In the genomic region with DNA sequence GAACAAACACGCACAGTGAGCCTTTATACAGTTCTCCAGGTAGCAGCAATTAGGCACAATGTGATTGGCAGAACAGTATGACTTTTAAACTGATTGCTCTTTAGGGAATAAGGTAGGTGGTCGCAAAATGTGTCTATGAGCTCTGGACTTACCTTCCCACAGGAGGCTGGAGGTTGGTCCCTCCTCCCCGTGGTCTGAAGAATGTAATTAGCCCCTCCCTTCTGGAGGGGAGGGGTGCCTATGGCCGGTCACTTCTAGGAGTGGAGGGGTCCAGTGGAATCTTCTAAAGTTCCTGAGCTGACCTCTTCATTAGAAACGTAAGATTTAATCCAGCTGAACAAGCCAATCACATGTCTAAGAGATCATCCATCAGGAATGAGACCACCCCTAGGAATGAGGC, we compare ENCODE assay signal across 20 mouse cellular contexts.
DNase-seq lines count a peak whose midpoint lies in the region; ATAC-seq and TF ChIP-seq lines count a peak whose summit lies in the region.
"Had no signal": no experiment of that assay in that cellular context is flagged by ENCODE, and none has a peak within 500 bp of the region (broad histone marks: within the 10 kb centered on the region; RNA-seq: fewer than 3 reads in every experiment).

No protein-coding gene starts in this region.

- H3K9me3 ChIP-seq in hindbrain, embryonic 10.5 days = peaks cover 13% of the 10 kb centered on the region
- peaks cover 7% of the 10 kb centered on the region; the same call in 1 of the 2 replicates for H3K9me3 ChIP-seq in hindbrain, embryonic 13.5 days
- peaks cover 9% of the 10 kb centered on the region for H3K9me3 ChIP-seq in midbrain, embryonic 12.5 days
- H3K9me3 ChIP-seq in midbrain, embryonic 16.5 days (replicated peaks; ENCODE audit: control insufficient read depth, low read length, poor library complexity, severe bottlenecking) = no peaks in the 10 kb centered on the region
- 0 out of 2 replicates have a peak, but pooled peaks cover 4% of the 10 kb centered on the region for H3K9me3 ChIP-seq in stomach, postnatal 0 days (ENCODE audit: control insufficient read depth, low read length)
- H3K9me3 ChIP-seq in heart, embryonic 12.5 days (replicated peaks) = peaks cover 6% of the 10 kb centered on the region
- H3K9me3 ChIP-seq: intestine, embryonic 15.5 days had no signal

- H3K36me3 ChIP-seq in hindbrain, embryonic 10.5 days = 0 out of 2 replicates have a peak, but pooled peaks cover 8% of the 10 kb centered on the region
- no peaks in the 10 kb centered on the region for H3K36me3 ChIP-seq in hindbrain, embryonic 13.5 days
- H3K36me3 ChIP-seq in midbrain, embryonic 12.5 days = no peaks in the 10 kb centered on the region
- no peaks in the 10 kb centered on the region for H3K36me3 ChIP-seq in midbrain, embryonic 16.5 days (ENCODE audit: control insufficient read depth, insufficient read depth, low read length)
- no peaks in the 10 kb centered on the region for H3K36me3 ChIP-seq in stomach, postnatal 0 days (ENCODE audit: control insufficient read depth, insufficient read depth, low read length)
- no peaks in the 10 kb centered on the region for H3K36me3 ChIP-seq in heart, embryonic 12.5 days
- H3K36me3 ChIP-seq: embryonic facial prominence, embryonic 15.5 days; heart, embryonic 10.5 days; intestine, embryonic 15.5 days had no signal

- no peak for TF ChIP-seq EP300 in stomach, postnatal 0 days (optimal IDR thresholded peaks at IDR 0.05)

- ATAC-seq in hindbrain, embryonic 13.5 days (ENCODE audit: low FRiP score) = no peak; the same call in 1 of the 2 replicates
- ATAC-seq in midbrain, embryonic 12.5 days (ENCODE audit: low FRiP score, low read depth) = no peak
- ATAC-seq in midbrain, embryonic 16.5 days = no peak
- ATAC-seq in stomach, postnatal 0 days (ENCODE audit: low FRiP score, low TSS enrichment) = no peak
- no peak for ATAC-seq in heart, embryonic 12.5 days (ENCODE audit: insufficient number of reproducible peaks, low FRiP score)
- ATAC-seq: intestine, embryonic 15.5 days; liver, postnatal 0 days; lung, postnatal 0 days had no signal

- no peaks in the 10 kb centered on the region for H3K27me3 ChIP-seq in hindbrain, embryonic 10.5 days (ENCODE audit: insufficient read depth, poor library complexity, severe bottlenecking)
- H3K27me3 ChIP-seq in hindbrain, embryonic 13.5 days = no peaks in the 10 kb centered on the region
- H3K27me3 ChIP-seq in midbrain, embryonic 12.5 days = no peaks in the 10 kb centered on the region
- no peaks in the 10 kb centered on the region for H3K27me3 ChIP-seq in midbrain, embryonic 16.5 days (ENCODE audit: control insufficient read depth, insufficient read depth, low read depth, low read length)
- H3K27me3 ChIP-seq in stomach, postnatal 0 days (ENCODE audit: control insufficient read depth, insufficient read depth, low read length) = no peaks in the 10 kb centered on the region
- no peaks in the 10 kb centered on the region for H3K27me3 ChIP-seq in heart, embryonic 12.5 days (replicated peaks)
- H3K27me3 ChIP-seq: CH12.LX; embryonic facial prominence, embryonic 15.5 days; intestine, embryonic 15.5 days had no signal

- H3K4me3 ChIP-seq in hindbrain, embryonic 10.5 days = no peak overlapping the region
- no peak overlapping the region for H3K4me3 ChIP-seq in hindbrain, embryonic 13.5 days
- H3K4me3 ChIP-seq in midbrain, embryonic 12.5 days = no peak overlapping the region
- no peak overlapping the region for H3K4me3 ChIP-seq in midbrain, embryonic 16.5 days (ENCODE audit: low read depth, low read length)
- H3K4me3 ChIP-seq in stomach, postnatal 0 days (ENCODE audit: low read depth, low read length) = no peak overlapping the region
- H3K4me3 ChIP-seq in heart, embryonic 12.5 days = no peak overlapping the region
- H3K4me3 ChIP-seq: embryonic facial prominence, embryonic 15.5 days; heart, embryonic 10.5 days; intestine, embryonic 15.5 days; left cerebral cortex, adult 2 months had no signal

- no peak overlapping the region for H3K9ac ChIP-seq in hindbrain, embryonic 13.5 days
- no peak overlapping the region for H3K9ac ChIP-seq in midbrain, embryonic 12.5 days (replicated peaks)
- no peak overlapping the region for H3K9ac ChIP-seq in midbrain, embryonic 16.5 days (ENCODE audit: low read depth, low read length)
- no peak overlapping the region for H3K9ac ChIP-seq in stomach, postnatal 0 days (ENCODE audit: low read length)
- H3K9ac ChIP-seq in heart, embryonic 12.5 days = no peak overlapping the region
- H3K9ac ChIP-seq: embryonic facial prominence, embryonic 15.5 days; intestine, embryonic 15.5 days; liver, postnatal 0 days had no signal

- peak overlapping the region; percentile 89 for H3K27ac ChIP-seq in hindbrain, embryonic 10.5 days
- H3K27ac ChIP-seq in hindbrain, embryonic 13.5 days = no peak overlapping the region
- peak overlapping the region; percentile 90; the same call in 1 of the 2 replicates for H3K27ac ChIP-seq in midbrain, embryonic 12.5 days (replicated peaks)
- no peak overlapping the region for H3K27ac ChIP-seq in midbrain, embryonic 16.5 days (ENCODE audit: low read length)
- no peak overlapping the region for H3K27ac ChIP-seq in stomach, postnatal 0 days (replicated peaks)
- no peak overlapping the region for H3K27ac ChIP-seq in heart, embryonic 12.5 days (ENCODE audit: poor library complexity, severe bottlenecking)
- H3K27ac ChIP-seq: embryonic facial prominence, embryonic 15.5 days; heart, embryonic 10.5 days; intestine, embryonic 15.5 days; left cerebral cortex, adult 2 months; macrophage had no signal

- TF ChIP-seq CTCF in stomach, postnatal 0 days (IDR thresholded peaks at IDR 0.05; ENCODE audit: low read depth) = no peak

- DNase-seq in hindbrain, embryonic 10.5 days (ENCODE audit: low spot score) = no peak
- DNase-seq in R1 (ENCODE audit: low read depth, low spot score) = peak; percentile 53
- DNase-seq in stomach, postnatal 0 days (ENCODE audit: low spot score) = no peak
- DNase-seq: adrenal gland, postnatal 25 days; B cell, adult 2 months; cerebellum, adult 9-10 months; kidney, adult 8-10 months; kidney, postnatal 10 days; liver, postnatal 0 days had no signal

- 50% methylated on average over 5 of the region's 5 CpGs for WGBS in hindbrain, embryonic 10.5 days
- 54% methylated on average over 5 of the region's 5 CpGs for WGBS in hindbrain, embryonic 13.5 days
- WGBS in midbrain, embryonic 12.5 days = 45% methylated on average over 5 of the region's 5 CpGs
- WGBS in midbrain, embryonic 16.5 days = 52% methylated on average over 5 of the region's 5 CpGs
- 60% methylated on average over 5 of the region's 5 CpGs for WGBS in stomach, postnatal 0 days
- 65% methylated on average over 5 of the region's 5 CpGs for WGBS in heart, embryonic 12.5 days

- H3K4me1 ChIP-seq in hindbrain, embryonic 10.5 days (replicated peaks) = peaks cover 34% of the 10 kb centered on the region
- H3K4me1 ChIP-seq in hindbrain, embryonic 13.5 days (replicated peaks) = peaks cover 13% of the 10 kb centered on the region
- peaks cover 23% of the 10 kb centered on the region for H3K4me1 ChIP-seq in midbrain, embryonic 12.5 days
- peaks cover 16% of the 10 kb centered on the region for H3K4me1 ChIP-seq in midbrain, embryonic 16.5 days (ENCODE audit: control insufficient read depth, insufficient read depth, low read length)
- no peaks in the 10 kb centered on the region for H3K4me1 ChIP-seq in stomach, postnatal 0 days (replicated peaks; ENCODE audit: control insufficient read depth, insufficient read depth)
- H3K4me1 ChIP-seq in heart, embryonic 12.5 days (replicated peaks) = 0 out of 2 replicates have a peak, but pooled peaks cover 4% of the 10 kb centered on the region
- H3K4me1 ChIP-seq: heart, embryonic 10.5 days; intestine, embryonic 15.5 days had no signal

- no peak overlapping the region for H3K4me2 ChIP-seq in hindbrain, embryonic 13.5 days
- no peak overlapping the region for H3K4me2 ChIP-seq in midbrain, embryonic 12.5 days (replicated peaks)
- H3K4me2 ChIP-seq in midbrain, embryonic 16.5 days (ENCODE audit: low read length) = no peak overlapping the region
- H3K4me2 ChIP-seq in stomach, postnatal 0 days (replicated peaks; ENCODE audit: low read depth) = no peak overlapping the region
- no peak overlapping the region for H3K4me2 ChIP-seq in heart, embryonic 12.5 days
- H3K4me2 ChIP-seq: embryonic facial prominence, embryonic 15.5 days; intestine, embryonic 15.5 days had no signal

Comparison
In these comparisons a context has a peak if more than half of its experiments do, and no peak if none do; other contexts are left out.
1. H3K27ac ChIP-seq: peak in hindbrain, embryonic 10.5 days (single experiment) and midbrain, embryonic 12.5 days (single experiment); none in hindbrain, embryonic 13.5 days (single experiment), midbrain, embryonic 16.5 days (single experiment), stomach, postnatal 0 days (single experiment) and heart, embryonic 12.5 days (single experiment).